In the genomic region with DNA sequence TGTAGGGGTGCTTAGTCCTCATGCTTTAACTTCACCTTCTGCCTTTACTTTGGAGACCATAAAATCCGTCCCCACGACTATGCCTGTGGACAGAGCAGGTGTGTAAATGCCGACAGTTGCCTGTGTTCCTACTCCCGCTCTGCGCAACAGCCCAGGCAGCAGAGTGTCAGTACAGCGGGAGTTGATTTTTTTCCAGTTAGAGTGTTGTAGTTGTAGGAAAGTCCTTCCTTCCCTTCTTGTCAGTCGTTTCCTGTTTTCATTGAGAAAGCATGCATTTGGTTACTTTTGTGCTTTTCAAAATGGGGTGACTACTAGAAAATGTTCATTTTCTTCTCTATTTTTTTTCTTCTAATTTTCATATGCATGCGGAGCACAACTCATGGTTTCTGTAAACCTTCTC, we compare ENCODE assay signal across 11 mouse cellular contexts. TPM values are rescaled to one million over a fixed set of nuclear protein-coding genes. Genes with fewer than 3 reads are reported as not detected.
DNase-seq lines count a peak whose midpoint lies in the region; ATAC-seq and TF ChIP-seq lines count a peak whose summit lies in the region.
"Had no signal": no experiment of that assay in that cellular context is flagged by ENCODE, and none has a peak within 500 bp of the region (broad histone marks: within the 10 kb centered on the region; RNA-seq: fewer than 3 reads in every experiment).

No protein-coding gene starts in this region.

- 0 out of 2 replicates have a peak overlapping the region, but pooled peaks have one; percentile 3 for H3K4me3 ChIP-seq in heart, embryonic 15.5 days
- H3K4me3 ChIP-seq in heart, embryonic 10.5 days, result no peak overlapping the region
- H3K4me3 ChIP-seq in liver, adult 2 months (ENCODE audit: insufficient read depth, low read depth, low read length), result no peak overlapping the region
- H3K4me3 ChIP-seq in liver, embryonic 11.5 days (ENCODE audit: low read depth, low read length), result no peak overlapping the region
- H3K4me3 ChIP-seq in brown adipose tissue, adult 24 weeks (ENCODE audit: insufficient read depth, low read depth, low read length), result no peak overlapping the region
- no peak overlapping the region for H3K4me3 ChIP-seq in hindbrain, postnatal 0 days (ENCODE audit: low read length)
- H3K4me3 ChIP-seq: embryonic facial prominence, embryonic 10.5 days had no signal

- peak overlapping the region; percentile 83 for H3K27ac ChIP-seq in heart, embryonic 15.5 days
- no peak overlapping the region for H3K27ac ChIP-seq in heart, embryonic 10.5 days
- H3K27ac ChIP-seq in liver, adult 2 months (replicated peaks; ENCODE audit: insufficient read depth, low read depth, low read length), result 0 out of 2 replicates have a peak overlapping the region, but pooled peaks have one; percentile 39
- H3K27ac ChIP-seq in liver, embryonic 11.5 days (ENCODE audit: low read depth, low read length), result no peak overlapping the region
- peak overlapping the region; percentile 33; the same call in 1 of the 2 replicates for H3K27ac ChIP-seq in brown adipose tissue, adult 24 weeks (replicated peaks; ENCODE audit: low read depth, low read length)
- peak overlapping the region; percentile 78; the same call in 1 of the 2 replicates for H3K27ac ChIP-seq in hindbrain, postnatal 0 days

- TF ChIP-seq CTCF in liver, adult 2 months (IDR thresholded peaks at IDR 0.05; ENCODE audit: low read depth, low read length), result no peak
- TF ChIP-seq CTCF in hindbrain, postnatal 0 days (IDR thresholded peaks at IDR 0.05; ENCODE audit: low read depth), result no peak

- TF ChIP-seq POLR2A in liver, adult 2 months (IDR thresholded peaks at IDR 0.05; ENCODE audit: extremely low read depth, insufficient read depth, low read length), result no peak

- H3K27me3 ChIP-seq in heart, embryonic 15.5 days, result no peaks in the 10 kb centered on the region
- H3K27me3 ChIP-seq in heart, embryonic 10.5 days (ENCODE audit: insufficient read depth, poor library complexity, severe bottlenecking), result no peaks in the 10 kb centered on the region
- H3K27me3 ChIP-seq in liver, adult 2 months (ENCODE audit: control insufficient read depth, insufficient read depth, low read length), result no peaks in the 10 kb centered on the region
- H3K27me3 ChIP-seq in liver, embryonic 11.5 days (replicated peaks; ENCODE audit: control insufficient read depth, insufficient read depth, low read length), result no peaks in the 10 kb centered on the region
- no peaks in the 10 kb centered on the region for H3K27me3 ChIP-seq in hindbrain, postnatal 0 days (ENCODE audit: insufficient read depth, low read length)

- H3K9me3 ChIP-seq in heart, embryonic 15.5 days (replicated peaks), result no peaks in the 10 kb centered on the region
- H3K9me3 ChIP-seq in heart, embryonic 10.5 days, result no peaks in the 10 kb centered on the region
- no peaks in the 10 kb centered on the region for H3K9me3 ChIP-seq in liver, embryonic 11.5 days (ENCODE audit: control insufficient read depth, low read length)
- no peaks in the 10 kb centered on the region for H3K9me3 ChIP-seq in hindbrain, postnatal 0 days (ENCODE audit: low read length)

- H3K36me3 ChIP-seq in heart, embryonic 15.5 days, result peaks cover 52% of the 10 kb centered on the region
- peaks cover 95% of the 10 kb centered on the region for H3K36me3 ChIP-seq in heart, embryonic 10.5 days
- no peaks in the 10 kb centered on the region for H3K36me3 ChIP-seq in liver, adult 2 months (ENCODE audit: control insufficient read depth, insufficient read depth, low read length)
- H3K36me3 ChIP-seq in liver, embryonic 11.5 days (ENCODE audit: control insufficient read depth, insufficient read depth, low read length), result 0 out of 2 replicates have a peak, but pooled peaks cover 5% of the 10 kb centered on the region
- peaks cover 11% of the 10 kb centered on the region; the same call in 1 of the 2 replicates for H3K36me3 ChIP-seq in hindbrain, postnatal 0 days (ENCODE audit: insufficient read depth, low read length)

- H3K9ac ChIP-seq in heart, embryonic 15.5 days, result 0 out of 2 replicates have a peak overlapping the region, but pooled peaks have one; percentile 52
- no peak overlapping the region for H3K9ac ChIP-seq in liver, adult 2 months (ENCODE audit: low read depth, low read length)
- no peak overlapping the region for H3K9ac ChIP-seq in liver, embryonic 11.5 days (ENCODE audit: low read depth, low read length)
- no peak overlapping the region for H3K9ac ChIP-seq in hindbrain, postnatal 0 days (replicated peaks; ENCODE audit: low read length)

- peaks cover 57% of the 10 kb centered on the region for H3K4me1 ChIP-seq in heart, embryonic 15.5 days (replicated peaks)
- H3K4me1 ChIP-seq in heart, embryonic 10.5 days, result peaks cover 54% of the 10 kb centered on the region
- H3K4me1 ChIP-seq in liver, adult 2 months (ENCODE audit: control insufficient read depth, insufficient read depth, low read length), result peaks cover 4% of the 10 kb centered on the region; the same call in 1 of the 2 replicates
- peaks cover 3% of the 10 kb centered on the region; the same call in 1 of the 2 replicates for H3K4me1 ChIP-seq in liver, embryonic 11.5 days (replicated peaks; ENCODE audit: control insufficient read depth, insufficient read depth, low read length)
- peaks cover 31% of the 10 kb centered on the region for H3K4me1 ChIP-seq in brown adipose tissue, adult 24 weeks (ENCODE audit: control insufficient read depth, insufficient read depth, insufficient read length, low read length)
- peaks cover 28% of the 10 kb centered on the region; the same call in 1 of the 2 replicates for H3K4me1 ChIP-seq in hindbrain, postnatal 0 days (ENCODE audit: insufficient read depth, low read length)

- DNase-seq in heart, embryonic 10.5 days (ENCODE audit: low spot score), result no peak
- DNase-seq in liver, adult 2 months (ENCODE audit: extremely low read depth, low read depth, low spot score), result no peak
- no peak for DNase-seq in liver, embryonic 11.5 days (ENCODE audit: low spot score)
- DNase-seq in hindbrain, postnatal 0 days (ENCODE audit: low spot score), result no peak
- DNase-seq in cerebellum, adult 9-10 months, result no peak
- DNase-seq: cerebellum, adult 18-20 months; left cerebral cortex, postnatal 4 days; lung, adult 2 months had no signal

- peak overlapping the region; percentile 86 for H3K4me2 ChIP-seq in heart, embryonic 15.5 days
- H3K4me2 ChIP-seq in liver, embryonic 11.5 days, result no peak overlapping the region
- H3K4me2 ChIP-seq in hindbrain, postnatal 0 days (ENCODE audit: low read depth, low read length), result no peak overlapping the region

- no peak for ATAC-seq in heart, embryonic 15.5 days (replicated peaks; ENCODE audit: insufficient number of reproducible peaks, insufficient read depth, low FRiP score, low read depth)
- ATAC-seq in liver, embryonic 11.5 days (replicated peaks; ENCODE audit: low FRiP score), result no peak
- ATAC-seq in hindbrain, postnatal 0 days, result no peak

- WGBS in heart, embryonic 15.5 days, result 74% methylated on average over 8 of the region's 8 CpGs
- WGBS in heart, embryonic 10.5 days, result 88% methylated on average over 8 of the region's 8 CpGs
- 70% methylated on average over 8 of the region's 8 CpGs for WGBS in liver, adult 2 months
- WGBS in liver, embryonic 11.5 days, result 63% methylated on average over 8 of the region's 8 CpGs
- 84% methylated on average over 8 of the region's 8 CpGs for WGBS in hindbrain, postnatal 0 days

- H3K79me2 ChIP-seq in liver, adult 2 months (ENCODE audit: control insufficient read depth, insufficient read depth, low read length), result no peaks in the 10 kb centered on the region

RNA-seq across cellular contexts. Expression of a gene that starts 8.9 kb away (rescaled TPM):
- 23.2 and 29.0 TPM in 2 replicates for polyA plus RNA-seq in heart, embryonic 15.5 days (2015; fragmentation: Nextera tagmentation; extraction: Ambion mirVana)
- polyA plus RNA-seq in heart, embryonic 10.5 days (2016; fragmentation: Nextera tagmentation; extraction: Ambion mirVana), result 10.8 and 15.4 TPM in 2 replicates
- total RNA-seq in liver, adult 2 months (2014; rRNA removed), result 3.6 and 5.1 TPM in 2 replicates
- 9.6 and 9.8 TPM in 2 replicates for polyA plus RNA-seq in liver, adult 2 months (2012; rRNA removed)
- polyA plus RNA-seq in liver, embryonic 11.5 days (2014; fragmentation: Nextera tagmentation; extraction: Ambion mirVana), result 2.3 and 2.4 TPM in 2 replicates
- 8.9 and 15.8 TPM in 2 replicates for polyA plus RNA-seq in brown adipose tissue, adult 24 weeks (2012; ENCODE audit: insufficient read depth, insufficient read length, missing spikeins)
- total RNA-seq in hindbrain, postnatal 0 days (2014; rRNA removed), result 79.4 and 103 TPM in 2 replicates
- 4.3 and 4.6 TPM in 2 replicates for polyA plus RNA-seq in hindbrain, postnatal 0 days (2015; fragmentation: Nextera tagmentation; extraction: Ambion mirVana)

Comparison
In these comparisons a context has a peak if more than half of its experiments do, and no peak if none do; other contexts are left out.
1. H3K27ac ChIP-seq: peak in heart, embryonic 15.5 days (single experiment), liver, adult 2 months (single experiment), brown adipose tissue, adult 24 weeks (single experiment) and hindbrain, postnatal 0 days (single experiment); none in heart, embryonic 10.5 days (single experiment) and liver, embryonic 11.5 days (single experiment).